In the genomic region with DNA sequence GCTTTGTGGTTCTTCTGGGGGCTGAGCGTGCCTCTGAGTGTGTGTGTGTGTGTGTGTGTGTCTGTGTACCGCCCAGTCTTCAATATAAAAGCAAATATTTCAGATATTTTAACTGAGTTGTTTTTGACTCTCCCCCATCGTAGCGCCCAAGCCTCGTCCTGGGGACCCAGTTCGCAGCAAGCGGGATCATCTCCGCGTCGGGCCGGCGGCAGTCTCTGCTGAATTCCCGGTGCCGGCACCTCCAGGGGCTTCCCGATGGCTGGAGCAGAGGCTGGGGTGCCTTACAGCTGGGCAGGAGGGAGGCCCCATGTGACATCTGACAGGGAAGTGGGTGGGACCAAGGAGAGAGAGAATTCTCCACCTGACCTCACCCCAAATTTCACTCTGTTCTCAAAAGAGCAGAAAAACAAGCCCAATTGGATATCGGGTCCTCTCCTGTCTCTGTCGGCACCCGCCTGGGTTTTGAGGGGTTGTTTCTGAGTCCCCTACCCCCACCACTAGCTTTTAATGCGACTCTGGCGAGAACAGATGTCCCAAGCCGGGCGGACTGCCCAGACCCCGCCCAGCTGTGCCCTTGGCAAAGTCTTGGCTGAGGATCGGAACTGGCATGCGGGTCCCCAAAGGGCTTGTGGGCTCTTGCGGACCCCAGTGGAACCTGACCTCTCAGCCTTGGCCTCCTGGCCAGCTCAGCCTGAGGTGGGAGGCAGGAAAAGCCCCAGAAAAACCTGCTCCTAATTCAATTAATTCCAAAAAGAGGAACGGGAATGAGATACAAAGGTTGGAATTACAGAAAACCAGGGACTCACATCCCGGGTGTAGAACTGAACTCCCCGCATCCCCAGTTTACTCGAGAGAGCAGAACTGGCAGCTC, we compare ENCODE assay signal across 11 mouse cellular contexts. TPM values are rescaled to one million over a fixed set of nuclear protein-coding genes. Genes with fewer than 3 reads are reported as not detected.
DNase-seq lines count a peak whose midpoint lies in the region; ATAC-seq and TF ChIP-seq lines count a peak whose summit lies in the region.
"Had no signal": no experiment of that assay in that cellular context is flagged by ENCODE, and none has a peak within 500 bp of the region (broad histone marks: within the 10 kb centered on the region; RNA-seq: fewer than 3 reads in every experiment).

No protein-coding gene starts in this region.

- H3K4me2 ChIP-seq in midbrain, embryonic 16.5 days (ENCODE audit: low read length), result no peak overlapping the region; the same call in 1 of the 2 replicates
- H3K4me2 ChIP-seq in forebrain, embryonic 15.5 days (replicated peaks), result peak overlapping the region; percentile 44
- H3K4me2 ChIP-seq in neural tube, embryonic 12.5 days (replicated peaks), result peak overlapping the region; percentile 22; the same call in 1 of the 2 replicates

- no peaks in the 10 kb centered on the region for H3K36me3 ChIP-seq in midbrain, embryonic 10.5 days
- H3K36me3 ChIP-seq in midbrain, embryonic 16.5 days (ENCODE audit: control insufficient read depth, insufficient read depth, low read length), result no peaks in the 10 kb centered on the region
- no peaks in the 10 kb centered on the region for H3K36me3 ChIP-seq in forebrain, embryonic 15.5 days
- H3K36me3 ChIP-seq in neural tube, embryonic 12.5 days, result no peaks in the 10 kb centered on the region
- H3K36me3 ChIP-seq in thymus, adult 2 months (ENCODE audit: control insufficient read depth, insufficient read depth, low read length), result no peaks in the 10 kb centered on the region

- no peak overlapping the region for H3K4me3 ChIP-seq in midbrain, embryonic 10.5 days
- H3K4me3 ChIP-seq in midbrain, embryonic 16.5 days (ENCODE audit: low read depth, low read length), result no peak overlapping the region
- H3K4me3 ChIP-seq in forebrain, embryonic 15.5 days, result peak overlapping the region; percentile 23
- H3K4me3 ChIP-seq in neural tube, embryonic 12.5 days, result 0 out of 2 replicates have a peak overlapping the region, but pooled peaks have one; percentile 7
- H3K4me3 ChIP-seq in thymus, adult 2 months (ENCODE audit: control insufficient read depth, insufficient read depth, low read length), result no peak overlapping the region

- DNase-seq in midbrain, embryonic 10.5 days (ENCODE audit: low spot score), result peak; percentile 31
- DNase-seq in cerebellum, postnatal 10 days, result peak; percentile 93 to 95
- DNase-seq in thymus, postnatal 14 days, result no peak
- no peak for DNase-seq in testis, postnatal 14 days (ENCODE audit: low spot score)
- no peak for DNase-seq in thymus, adult 2 months
- DNase-seq: lung, adult 2 months; right cerebral cortex, postnatal 25 days had no signal

- under 1% methylated on average over 30 of the region's 30 CpGs for WGBS in midbrain, embryonic 10.5 days
- 1% methylated on average over 30 of the region's 30 CpGs for WGBS in midbrain, embryonic 16.5 days
- WGBS in forebrain, embryonic 15.5 days, result under 1% methylated on average over 30 of the region's 30 CpGs
- WGBS in neural tube, embryonic 12.5 days, result 1% methylated on average over 30 of the region's 30 CpGs
- 5% methylated on average over 30 of the region's 30 CpGs for WGBS in thymus, adult 2 months

- no peak overlapping the region for H3K27ac ChIP-seq in midbrain, embryonic 10.5 days (replicated peaks)
- no peak overlapping the region; the same call in 1 of the 2 replicates for H3K27ac ChIP-seq in midbrain, embryonic 16.5 days (ENCODE audit: low read length)
- H3K27ac ChIP-seq in forebrain, embryonic 15.5 days (replicated peaks), result peak overlapping the region; percentile 97
- H3K27ac ChIP-seq in neural tube, embryonic 12.5 days, result no peak overlapping the region
- no peak overlapping the region for H3K27ac ChIP-seq in thymus, adult 2 months (ENCODE audit: control insufficient read depth, insufficient read depth, low read length)
- H3K27ac ChIP-seq: kidney, postnatal 0 days had no signal

- H3K4me1 ChIP-seq in midbrain, embryonic 10.5 days, result 0 out of 2 replicates have a peak, but pooled peaks cover 4% of the 10 kb centered on the region
- no peaks in the 10 kb centered on the region for H3K4me1 ChIP-seq in midbrain, embryonic 16.5 days (ENCODE audit: control insufficient read depth, insufficient read depth, low read length)
- H3K4me1 ChIP-seq in forebrain, embryonic 15.5 days, result peaks cover 79% of the 10 kb centered on the region
- 0 out of 2 replicates have a peak, but pooled peaks cover 2% of the 10 kb centered on the region for H3K4me1 ChIP-seq in neural tube, embryonic 12.5 days
- no peaks in the 10 kb centered on the region for H3K4me1 ChIP-seq in thymus, adult 2 months (replicated peaks; ENCODE audit: control insufficient read depth, insufficient read depth, low read length)

- ATAC-seq in midbrain, embryonic 16.5 days, result no peak
- ATAC-seq in forebrain, embryonic 15.5 days (replicated peaks), result no peak; the same call in 1 of the 2 replicates
- ATAC-seq in neural tube, embryonic 12.5 days (ENCODE audit: low FRiP score, low read depth), result no peak

- no peak for TF ChIP-seq POLR2A in thymus, adult 2 months (IDR thresholded peaks at IDR 0.05; ENCODE audit: control insufficient read depth, extremely low read depth, insufficient read depth, low read length, poor library complexity)

- peaks cover 100% of the 10 kb centered on the region for H3K27me3 ChIP-seq in midbrain, embryonic 10.5 days (ENCODE audit: low read depth, poor library complexity, severe bottlenecking)
- H3K27me3 ChIP-seq in midbrain, embryonic 16.5 days (ENCODE audit: control insufficient read depth, insufficient read depth, low read depth, low read length), result peaks cover 81% of the 10 kb centered on the region
- peaks cover 74% of the 10 kb centered on the region for H3K27me3 ChIP-seq in forebrain, embryonic 15.5 days
- peaks cover 100% of the 10 kb centered on the region for H3K27me3 ChIP-seq in neural tube, embryonic 12.5 days (replicated peaks)
- H3K27me3 ChIP-seq in thymus, adult 2 months (ENCODE audit: control insufficient read depth, insufficient read depth, low read length), result peaks cover 32% of the 10 kb centered on the region

- TF ChIP-seq CTCF in thymus, adult 2 months (IDR thresholded peaks at IDR 0.05; ENCODE audit: borderline replicate concordance, control insufficient read depth, extremely low read depth, insufficient read depth, low read length, poor library complexity), result no peak

- H3K9ac ChIP-seq in midbrain, embryonic 16.5 days (ENCODE audit: low read depth, low read length), result no peak overlapping the region
- peak overlapping the region; percentile 33 for H3K9ac ChIP-seq in forebrain, embryonic 15.5 days (replicated peaks)
- H3K9ac ChIP-seq in neural tube, embryonic 12.5 days, result no peak overlapping the region

- H3K9me3 ChIP-seq in midbrain, embryonic 10.5 days (replicated peaks), result no peaks in the 10 kb centered on the region
- no peaks in the 10 kb centered on the region for H3K9me3 ChIP-seq in midbrain, embryonic 16.5 days (replicated peaks; ENCODE audit: control insufficient read depth, low read length, poor library complexity, severe bottlenecking)
- no peaks in the 10 kb centered on the region for H3K9me3 ChIP-seq in forebrain, embryonic 15.5 days
- H3K9me3 ChIP-seq in neural tube, embryonic 12.5 days, result no peaks in the 10 kb centered on the region

RNA-seq across cellular contexts. Expression of gene Neurod2, which starts 8.4 kb away (rescaled TPM):
- 0.05 and 0.09 TPM in 2 replicates for polyA plus RNA-seq in midbrain, embryonic 10.5 days (2016; fragmentation: Nextera tagmentation; extraction: Ambion mirVana)
- polyA plus RNA-seq in midbrain, embryonic 16.5 days (2015; fragmentation: Nextera tagmentation; extraction: Ambion mirVana), result 4.5 and 5.6 TPM in 2 replicates
- polyA plus RNA-seq in forebrain, embryonic 15.5 days (2015; fragmentation: Nextera tagmentation; extraction: Ambion mirVana), result 142 and 148 TPM in 2 replicates
- polyA plus RNA-seq in neural tube, embryonic 12.5 days (2016; fragmentation: Nextera tagmentation; extraction: Ambion mirVana), result 10.0 and 11.2 TPM in 2 replicates
- 0.12 and 0.22 TPM in 2 replicates for polyA plus RNA-seq in thymus, adult 2 months (2012; rRNA removed)
- polyA plus RNA-seq: kidney, postnatal 0 days; lung, adult 2 months had no signal

RNA-seq across cellular contexts. Expression of gene Ppp1r1b, which starts 27.2 kb away (rescaled TPM):
- 1.0 and 1.6 TPM in 2 replicates for polyA plus RNA-seq in midbrain, embryonic 10.5 days (2016; fragmentation: Nextera tagmentation; extraction: Ambion mirVana)
- polyA plus RNA-seq in midbrain, embryonic 16.5 days (2015; fragmentation: Nextera tagmentation; extraction: Ambion mirVana), result 2.4 and 2.9 TPM in 2 replicates
- polyA plus RNA-seq in forebrain, embryonic 15.5 days (2015; fragmentation: Nextera tagmentation; extraction: Ambion mirVana), result 49.6 and 60.4 TPM in 2 replicates
- polyA plus RNA-seq in neural tube, embryonic 12.5 days (2016; fragmentation: Nextera tagmentation; extraction: Ambion mirVana), result 0.13 and 0.40 TPM in 2 replicates
- 5.9 and 11.5 TPM in 2 replicates for polyA plus RNA-seq in thymus, adult 2 months (2012; rRNA removed)

RNA-seq across cellular contexts. Expression of gene Stard3, which starts 37.1 kb away (rescaled TPM):
- 54.5 and 55.6 TPM in 2 replicates for polyA plus RNA-seq in midbrain, embryonic 10.5 days (2016; fragmentation: Nextera tagmentation; extraction: Ambion mirVana)
- polyA plus RNA-seq in midbrain, embryonic 16.5 days (2015; fragmentation: Nextera tagmentation; extraction: Ambion mirVana), result 32.9 and 37.0 TPM in 2 replicates
- polyA plus RNA-seq in forebrain, embryonic 15.5 days (2015; fragmentation: Nextera tagmentation; extraction: Ambion mirVana), result 53.2 and 56.5 TPM in 2 replicates
- polyA plus RNA-seq in neural tube, embryonic 12.5 days (2016; fragmentation: Nextera tagmentation; extraction: Ambion mirVana), result 45.7 and 47.4 TPM in 2 replicates
- 260 and 271 TPM in 2 replicates for polyA plus RNA-seq in thymus, adult 2 months (2012; rRNA removed)

Comparison
In these comparisons a context has a peak if more than half of its experiments do, and no peak if none do; other contexts are left out.
1. DNase-seq: peak in midbrain, embryonic 10.5 days (single experiment) and cerebellum, postnatal 10 days (2 of 2); none in thymus, postnatal 14 days (single experiment), testis, postnatal 14 days (single experiment) and thymus, adult 2 months (single experiment).
2. H3K4me3 ChIP-seq: peak in forebrain, embryonic 15.5 days (single experiment) and neural tube, embryonic 12.5 days (single experiment); none in midbrain, embryonic 10.5 days (single experiment), midbrain, embryonic 16.5 days (single experiment) and thymus, adult 2 months (single experiment).
3. RNA of gene Neurod2, which starts 8.4 kb away (polyA plus RNA-seq): 142 to 148 TPM in forebrain, embryonic 15.5 days; 10.0 to 11.2 TPM in neural tube, embryonic 12.5 days, 4.5 to 5.6 TPM in midbrain, embryonic 16.5 days, 0.12 to 0.22 TPM in thymus, adult 2 months and 0.05 to 0.09 TPM in midbrain, embryonic 10.5 days; every median in the first group is over 10 times any median in the second.